Mouse (Mus musculus): Measurements from ENCODE around the gene 1110057P08Rik. TPM values are rescaled to one million over a fixed set of nuclear protein-coding genes. Genes with fewer than 3 reads are reported as not detected.
"Not testable (repeated sequence)": the region's sequence is repeated elsewhere in the genome, so short reads cannot be mapped to it uniquely, and the experiment has no call there.

The 1110057P08Rik gene
- polyA plus RNA-seq (2015; fragmentation: Nextera tagmentation; extraction: Ambion mirVana), result not detected in 2 replicates

GRCm38 (mm10) chr16:89174435-89174834 lies at the start of gene 1110057P08Rik:
TSS of gene 1110057P08Rik (plus strand) at chr16:89174735.
- Histone ChIP-seq H3K4me1 (ENCODE audit: control insufficient read depth, insufficient read depth, low read length) (no peaks in the 10 kb centered on the region), H3K27ac (ENCODE audit: low read length) (no peak within 1 kb of the TSS), H3K4me3 (ENCODE audit: low read depth, low read length) (no peak within 1 kb of the TSS), H3K27me3 (ENCODE audit: control insufficient read depth, insufficient read depth, low read depth, low read length) (no peaks in the 10 kb centered on the region), H3K9ac (ENCODE audit: low read depth, low read length) (no peak within 1 kb of the TSS), H3K9me3 (replicated peaks; ENCODE audit: control insufficient read depth, low read length, poor library complexity, severe bottlenecking) (no peaks in the 10 kb centered on the region), H3K4me2 (ENCODE audit: low read length) (no peak within 1 kb of the TSS), H3K36me3 (ENCODE audit: control insufficient read depth, insufficient read depth, low read length) (no peaks in the 10 kb centered on the region)
- 74% methylated on average over 2 of the region's 2 CpGs for WGBS
- ATAC-seq, result no peak

GRCm38 (mm10) chr16:89140551-89140950 lies 34.0 kb upstream of the 1110057P08Rik start, which contains the start of gene Gm6358:
TSS of gene Gm6358 (plus strand) at chr16:89140851.
- Histone ChIP-seq H3K27ac (ENCODE audit: low read length) (no peak within 1 kb of the TSS), H3K4me2 (ENCODE audit: low read length) (no peak within 1 kb of the TSS), H3K9me3 (replicated peaks; ENCODE audit: control insufficient read depth, low read length, poor library complexity, severe bottlenecking) (no peaks in the 10 kb centered on the region), H3K27me3 (ENCODE audit: control insufficient read depth, insufficient read depth, low read depth, low read length) (no peaks in the 10 kb centered on the region), H3K4me3 (ENCODE audit: low read depth, low read length) (no peak within 1 kb of the TSS), H3K9ac (ENCODE audit: low read depth, low read length) (no peak within 1 kb of the TSS), H3K4me1 (ENCODE audit: control insufficient read depth, insufficient read depth, low read length) (no peaks in the 10 kb centered on the region), H3K36me3 (ENCODE audit: control insufficient read depth, insufficient read depth, low read length) (no peaks in the 10 kb centered on the region)
- ATAC-seq, result no peak
- 100% methylated on average over 1 of the region's 1 CpGs for WGBS

- Histone ChIP-seq H3K27ac (ENCODE audit: low read length) (no peak within 1 kb of the TSS), H3K9ac (ENCODE audit: low read depth, low read length) (no peak within 1 kb of the TSS), H3K4me1 (ENCODE audit: control insufficient read depth, insufficient read depth, low read length) (no peaks in the 10 kb centered on the region), H3K4me3 (ENCODE audit: low read depth, low read length) (no peak within 1 kb of the TSS), H3K9me3 (replicated peaks; ENCODE audit: control insufficient read depth, low read length, poor library complexity, severe bottlenecking) (no peaks in the 10 kb centered on the region), H3K4me2 (ENCODE audit: low read length) (no peak within 1 kb of the TSS), H3K36me3 (ENCODE audit: control insufficient read depth, insufficient read depth, low read length) (no peaks in the 10 kb centered on the region), H3K27me3 (ENCODE audit: control insufficient read depth, insufficient read depth, low read depth, low read length) (no peaks in the 10 kb centered on the region)
- no peak for ATAC-seq
- 100% methylated on average over 1 of the region's 1 CpGs for WGBS
Measured at GRCm38 (mm10) chr16:89150786-89151185, 23.7 kb upstream of the 1110057P08Rik start, which contains the start of gene Gm10061. TSS of gene Gm10061 (plus strand) at chr16:89151086.

GRCm38 (mm10) chr16:89157652-89158051 lies 16.9 kb upstream of the 1110057P08Rik start, which contains the start of gene Gm9789:
TSS of gene Gm9789 (plus strand) at chr16:89157952.
- H3K27ac ChIP-seq (ENCODE audit: low read length), result no peak within 1 kb of the TSS
- H3K4me3 ChIP-seq (ENCODE audit: low read depth, low read length), result no peak within 1 kb of the TSS
- H3K9me3 ChIP-seq (replicated peaks; ENCODE audit: control insufficient read depth, low read length, poor library complexity, severe bottlenecking), result no peaks in the 10 kb centered on the region
- H3K4me2 ChIP-seq (ENCODE audit: low read length), result no peak within 1 kb of the TSS
- WGBS, result 87% methylated on average over 4 of the region's 4 CpGs
- H3K36me3 ChIP-seq (ENCODE audit: control insufficient read depth, insufficient read depth, low read length), result no peaks in the 10 kb centered on the region
- no peak for ATAC-seq
- no peak within 1 kb of the TSS for H3K9ac ChIP-seq (ENCODE audit: low read depth, low read length)
- H3K4me1 ChIP-seq (ENCODE audit: control insufficient read depth, insufficient read depth, low read length), result no peaks in the 10 kb centered on the region
- no peaks in the 10 kb centered on the region for H3K27me3 ChIP-seq (ENCODE audit: control insufficient read depth, insufficient read depth, low read depth, low read length)

- H3K4me1 ChIP-seq (ENCODE audit: control insufficient read depth, insufficient read depth, low read length); H3K9me3 ChIP-seq (replicated peaks; ENCODE audit: control insufficient read depth, low read length, poor library complexity, severe bottlenecking); H3K4me3 ChIP-seq (ENCODE audit: low read depth, low read length); ATAC-seq; H3K4me2 ChIP-seq (ENCODE audit: low read length); H3K27me3 ChIP-seq (ENCODE audit: control insufficient read depth, insufficient read depth, low read depth, low read length); H3K9ac ChIP-seq (ENCODE audit: low read depth, low read length); H3K36me3 ChIP-seq (ENCODE audit: control insufficient read depth, insufficient read depth, low read length); H3K27ac ChIP-seq (ENCODE audit: low read length): not testable (repeated sequence)
Measured at GRCm38 (mm10) chr16:89169190-89169589, 5.3 kb upstream of the 1110057P08Rik start, which contains the start of gene Gm7735. TSS of gene Gm7735 (plus strand) at chr16:89169490.

GRCm38 (mm10) chr16:89188621-89189020 lies 14.1 kb downstream of the 1110057P08Rik start:
- no peak for ATAC-seq

GRCm38 (mm10) chr16:89205561-89205960 lies 31.0 kb downstream of the 1110057P08Rik start, which contains the start of gene Krtap20-2:
TSS of gene Krtap20-2 (plus strand) at chr16:89205861.
- ATAC-seq, result no peak
- WGBS, result 85% methylated on average over 1 of the region's 1 CpGs

More at GRCm38 (mm10) chr16:89188621-89189020, 14.1 kb downstream of the 1110057P08Rik start:
- Histone ChIP-seq H3K36me3 (ENCODE audit: control insufficient read depth, insufficient read depth, low read length) (no peaks in the 10 kb centered on the region), H3K27me3 (ENCODE audit: control insufficient read depth, insufficient read depth, low read depth, low read length) (no peaks in the 10 kb centered on the region), H3K9me3 (replicated peaks; ENCODE audit: control insufficient read depth, low read length, poor library complexity, severe bottlenecking) (no peaks in the 10 kb centered on the region), H3K9ac (ENCODE audit: low read depth, low read length) (no peak overlapping the region), H3K4me1 (ENCODE audit: control insufficient read depth, insufficient read depth, low read length) (no peaks in the 10 kb centered on the region), H3K4me2 (ENCODE audit: low read length) (no peak overlapping the region), H3K27ac (ENCODE audit: low read length) (no peak overlapping the region), H3K4me3 (ENCODE audit: low read depth, low read length) (no peak overlapping the region)
- WGBS, result 89% methylated on average over 4 of the region's 4 CpGs

More at GRCm38 (mm10) chr16:89205561-89205960, 31.0 kb downstream of the 1110057P08Rik start, which contains the start of gene Krtap20-2:
- no peaks in the 10 kb centered on the region for H3K4me1 ChIP-seq (ENCODE audit: control insufficient read depth, insufficient read depth, low read length)
- no peak within 1 kb of the TSS for H3K4me2 ChIP-seq (ENCODE audit: low read length)
- H3K4me3 ChIP-seq (ENCODE audit: low read depth, low read length), result no peak within 1 kb of the TSS
- no peaks in the 10 kb centered on the region for H3K9me3 ChIP-seq (replicated peaks; ENCODE audit: control insufficient read depth, low read length, poor library complexity, severe bottlenecking)
- H3K27ac ChIP-seq (ENCODE audit: low read length), result no peak within 1 kb of the TSS
- no peak within 1 kb of the TSS for H3K9ac ChIP-seq (ENCODE audit: low read depth, low read length)
- H3K27me3 ChIP-seq (ENCODE audit: control insufficient read depth, insufficient read depth, low read depth, low read length), result no peaks in the 10 kb centered on the region
- H3K36me3 ChIP-seq (ENCODE audit: control insufficient read depth, insufficient read depth, low read length), result no peaks in the 10 kb centered on the region

Other genes starting within 250 kb of the 1110057P08Rik start
- not detected in 2 replicates for gene Krtap19-9b, start 242.5 kb upstream of the 1110057P08Rik start, polyA plus RNA-seq (2015; fragmentation: Nextera tagmentation; extraction: Ambion mirVana)
- gene Krtap16-3, start 211.9 kb upstream of the 1110057P08Rik start, polyA plus RNA-seq (2015; fragmentation: Nextera tagmentation; extraction: Ambion mirVana), result not detected in 2 replicates
- not detected in 2 replicates for gene Krtap22-2, start 164.0 kb upstream of the 1110057P08Rik start, polyA plus RNA-seq (2015; fragmentation: Nextera tagmentation; extraction: Ambion mirVana)
- not detected in 2 replicates for gene Gm10229, start 159.5 kb upstream of the 1110057P08Rik start, polyA plus RNA-seq (2015; fragmentation: Nextera tagmentation; extraction: Ambion mirVana)
- not detected in 2 replicates for gene Krtap6-1, start 143.0 kb upstream of the 1110057P08Rik start, polyA plus RNA-seq (2015; fragmentation: Nextera tagmentation; extraction: Ambion mirVana)
- not detected in 2 replicates for gene Gm10228, start 133.3 kb upstream of the 1110057P08Rik start, polyA plus RNA-seq (2015; fragmentation: Nextera tagmentation; extraction: Ambion mirVana)
- not detected in 2 replicates for gene Krtap6-5, start 126.9 kb upstream of the 1110057P08Rik start, polyA plus RNA-seq (2015; fragmentation: Nextera tagmentation; extraction: Ambion mirVana)
- not detected in 2 replicates for gene 1110025L11Rik, start 110.7 kb upstream of the 1110057P08Rik start, polyA plus RNA-seq (2015; fragmentation: Nextera tagmentation; extraction: Ambion mirVana)
- gene Krtap6-3, start 90.7 kb upstream of the 1110057P08Rik start, polyA plus RNA-seq (2015; fragmentation: Nextera tagmentation; extraction: Ambion mirVana), result not detected in 2 replicates
- not detected in 2 replicates for gene Gm6358, start 33.9 kb upstream of the 1110057P08Rik start, polyA plus RNA-seq (2015; fragmentation: Nextera tagmentation; extraction: Ambion mirVana)
- gene Gm10061, start 23.6 kb upstream of the 1110057P08Rik start, polyA plus RNA-seq (2015; fragmentation: Nextera tagmentation; extraction: Ambion mirVana), result not detected in 2 replicates
- not detected in 2 replicates for gene Gm9789, start 16.8 kb upstream of the 1110057P08Rik start, polyA plus RNA-seq (2015; fragmentation: Nextera tagmentation; extraction: Ambion mirVana)
- gene Gm7735, start 5.2 kb upstream of the 1110057P08Rik start, polyA plus RNA-seq (2015; fragmentation: Nextera tagmentation; extraction: Ambion mirVana), result not detected in 2 replicates
- not detected in 2 replicates for gene Krtap20-2, start 31.1 kb downstream of the 1110057P08Rik start, polyA plus RNA-seq (2015; fragmentation: Nextera tagmentation; extraction: Ambion mirVana)
- gene Krtap21-1, start 229.1 kb downstream of the 1110057P08Rik start, polyA plus RNA-seq (2015; fragmentation: Nextera tagmentation; extraction: Ambion mirVana), result not detected in 2 replicates
- gene Krtap6-2, start 245.4 kb downstream of the 1110057P08Rik start, polyA plus RNA-seq (2015; fragmentation: Nextera tagmentation; extraction: Ambion mirVana), result not detected in 2 replicates

All from midbrain, embryonic 16.5 days (tissue).